Mouse (Mus musculus) G1E (cell line): ENCODE measurements around the gene Mlxip. TPM values are rescaled to one million over a fixed set of nuclear protein-coding genes. Genes with fewer than 3 reads are reported as not detected.

Experiments used
- ATAC-seq: 2 replicates; pipeline ENCODE4 v1.8.0; 2016; ENCODE audit warnings: mild to moderate bottlenecking; ENCODE audit not compliant: insufficient number of reproducible peaks, poor library complexity, low FRiP score, severe bottlenecking; ENCODE audit errors: extremely low read depth
- DNase-seq: peaks from one replicate; pipeline ENCODE4 v3.0.0; 2012; ENCODE audit warnings: low spot score
- H3K27me3 ChIP-seq: 2 replicates; pipeline ENCODE4 v1.6.1; 2012; ENCODE audit warnings: mild to moderate bottlenecking, low read length, inconsistent platforms; ENCODE audit not compliant: insufficient read depth
- H3K36me3 ChIP-seq: replicated peaks from 2 replicates; pipeline ENCODE3; 2012; ENCODE audit warnings: mild to moderate bottlenecking, inconsistent platforms
- H3K4me1 ChIP-seq: 2 replicates; pipeline ENCODE4 v1.6.1; 2012; ENCODE audit warnings: low read depth, low read length, inconsistent platforms, mixed read lengths; ENCODE audit not compliant: insufficient read depth
- H3K4me3 ChIP-seq: 2 replicates; pipeline ENCODE4 v1.5.1; 2012; ENCODE audit warnings: low read depth, mild to moderate bottlenecking, inconsistent platforms, low read length, moderate library complexity, mixed read lengths
- H3K9me3 ChIP-seq: replicated peaks from 2 replicates; pipeline ENCODE4 v1.6.1; 2012; ENCODE audit warnings: inconsistent platforms
- CTCF ChIP-seq: IDR thresholded peaks from 2 replicates; pipeline ENCODE4 v1.5.1; 2012; ENCODE audit warnings: low read depth, low read length, inconsistent platforms, mixed read lengths
- GATA1 ChIP-seq: IDR thresholded peaks from 2 replicates; pipeline ENCODE4 v1.6.1; 2012; ENCODE audit warnings: borderline replicate concordance, low read length, inconsistent platforms, mixed read lengths
- GATA2 ChIP-seq: IDR thresholded peaks from 2 replicates; pipeline ENCODE4 v1.6.1; 2012; ENCODE audit warnings: low read depth, low read length, inconsistent platforms, borderline replicate concordance
- POLR2AphosphoS5 ChIP-seq: IDR thresholded peaks from 2 replicates; pipeline ENCODE4 v1.6.1; 2012; ENCODE audit warnings: low read depth, low read length, inconsistent platforms; ENCODE audit not compliant: insufficient replicate concordance
- TAL1 ChIP-seq: conservative IDR thresholded peaks from 2 replicates; pipeline ENCODE4 v1.6.1; 2012; ENCODE audit warnings: low read depth, low read length, inconsistent platforms, mixed read lengths
- polyA plus RNA-seq: library from polyadenylated mRNA; stranded (reverse); fragments of >175 nt; gene quantifications from 2 replicates; pipeline ENCODE4 v1.2.3, GENCODE M21; 2012
- total RNA-seq, 2 experiments: library from RNA; stranded (forward) in 1 of 2; stranded (reverse) in 1 of 2; fragments of 200-1000 nt in 1 of 2; fragments of >200 nt in 1 of 2; fragmentation: Nextera tagmentation in 1 of 2; gene quantifications; 2 replicates each; pipeline ENCODE4 v1.2.3; 2014 to 2017

Mlxip gene
- total RNA-seq (2014; fragmentation: Nextera tagmentation), result 42.8 and 42.9 TPM in 2 replicates
- 3.9 TPM in 2 replicates for total RNA-seq (2017)
- polyA plus RNA-seq, result 13.2 and 15.8 TPM in 2 replicates

GRCm38 (mm10) chr5:123394303-123394956, at the start of gene Mlxip:
Mlxip (plus strand) TSS chr5:123394798.
- ATAC-seq (peak; percentile 90), DNase-seq (peak; percentile 97)
- Histone ChIP-seq H3K27me3 (0 out of 2 replicates have a peak, but pooled peaks cover 4% of the 10 kb centered on the region), H3K4me3 (peak within 1 kb of the TSS; percentile 91), H3K4me1 (peaks cover 52% of the 10 kb centered on the region), H3K9me3 (no peaks in the 10 kb centered on the region), H3K36me3 (peaks cover 22% of the 10 kb centered on the region)
- TF ChIP-seq GATA1 (no peak), TAL1 (no peak), CTCF (no peak), POLR2AphosphoS5 (no peak), GATA2 (no peak)

GRCm38 (mm10) chr5:123344963-123345852, 49.4 kb upstream of the Mlxip start:
- DNase-seq (peak; percentile 54), ATAC-seq (no peak)
- Histone ChIP-seq H3K36me3 (peaks cover 34% of the 10 kb centered on the region), H3K4me3 (peak overlapping the region; percentile 89), H3K27me3 (no peaks in the 10 kb centered on the region), H3K9me3 (no peaks in the 10 kb centered on the region), H3K4me1 (peaks cover 40% of the 10 kb centered on the region)
- TF ChIP-seq GATA2 (no peak), CTCF (no peak), TAL1 (no peak), GATA1 (no peak), POLR2AphosphoS5 (no peak)

- peak; percentile 32 for DNase-seq
- no peak for ATAC-seq
- H3K36me3 ChIP-seq, result peaks cover 43% of the 10 kb centered on the region
- peaks cover 47% of the 10 kb centered on the region for H3K4me1 ChIP-seq
- H3K4me3 ChIP-seq, result peak overlapping the region; percentile 89
- TF ChIP-seq POLR2AphosphoS5, result no peak
- H3K9me3 ChIP-seq, result no peaks in the 10 kb centered on the region
- H3K27me3 ChIP-seq, result no peaks in the 10 kb centered on the region
Measured at GRCm38 (mm10) chr5:123345853-123346654, 48.5 kb upstream of the Mlxip start.

GRCm38 (mm10) chr5:123346701-123347270, 47.8 kb upstream of the Mlxip start:
- Histone ChIP-seq H3K4me3 (peak overlapping the region; percentile 89; the same call in 1 of the 2 replicates), H3K4me1 (peaks cover 47% of the 10 kb centered on the region), H3K27me3 (no peaks in the 10 kb centered on the region), H3K36me3 (peaks cover 50% of the 10 kb centered on the region), H3K9me3 (no peaks in the 10 kb centered on the region)
- no peak for DNase-seq
- no peak for ATAC-seq
- no peak for TF ChIP-seq POLR2AphosphoS5
- TF ChIP-seq GATA1, result no peak
- no peak for TF ChIP-seq CTCF
- no peak for TF ChIP-seq TAL1
- no peak for TF ChIP-seq GATA2

- H3K36me3 ChIP-seq, result peaks cover 62% of the 10 kb centered on the region
- no peak for ATAC-seq
- H3K27me3 ChIP-seq, result no peaks in the 10 kb centered on the region
- peaks cover 47% of the 10 kb centered on the region for H3K4me1 ChIP-seq
- no peaks in the 10 kb centered on the region for H3K9me3 ChIP-seq
- DNase-seq, result no peak
- no peak for TF ChIP-seq GATA1
- no peak for TF ChIP-seq POLR2AphosphoS5
- no peak for TF ChIP-seq GATA2
- TF ChIP-seq TAL1, result no peak
- no peak for TF ChIP-seq CTCF
- no peak overlapping the region for H3K4me3 ChIP-seq
Measured at GRCm38 (mm10) chr5:123347985-123348384, 46.6 kb upstream of the Mlxip start.
